Mouse (Mus musculus) right cerebral cortex, postnatal 25 days (tissue): Measurements from ENCODE around the gene Cacna1e.

ENCODE experiments used
- DNase-seq: peaks from one replicate; pipeline ENCODE4 v3.0.0; 2022

The Cacna1e gene

GRCm38 (mm10) chr1:154776344-154776743, 108.0 kb downstream of the Cacna1e start:
- no peak for DNase-seq

GRCm38 (mm10) chr1:154774468-154774867, 109.8 kb downstream of the Cacna1e start:
- DNase-seq = no peak

GRCm38 (mm10) chr1:154771111-154771510, 113.2 kb downstream of the Cacna1e start:
- DNase-seq = no peak

GRCm38 (mm10) chr1:154770542-154770941, 113.8 kb downstream of the Cacna1e start:
- no peak for DNase-seq

GRCm38 (mm10) chr1:154763132-154763531, 121.2 kb downstream of the Cacna1e start:
- DNase-seq = no peak

- no peak for DNase-seq
These were observed 132.2 kb downstream of the Cacna1e start for GRCm38 (mm10) chr1:154752081-154752480.

GRCm38 (mm10) chr1:154748531-154748930, 135.8 kb downstream of the Cacna1e start:
- DNase-seq = no peak

GRCm38 (mm10) chr1:154745241-154745640, 139.1 kb downstream of the Cacna1e start:
- DNase-seq = no peak

- DNase-seq = peak; percentile 36
These were observed 153.8 kb downstream of the Cacna1e start for GRCm38 (mm10) chr1:154730411-154730961.

- peak; percentile 73 for DNase-seq
These were observed 154.9 kb downstream of the Cacna1e start for GRCm38 (mm10) chr1:154729269-154729980.

GRCm38 (mm10) chr1:154728682-154729081, 155.6 kb downstream of the Cacna1e start:
- no peak for DNase-seq

GRCm38 (mm10) chr1:154727696-154728095, 156.6 kb downstream of the Cacna1e start:
- DNase-seq = no peak

- DNase-seq = peak; percentile 79
These were observed 157.7 kb downstream of the Cacna1e start for GRCm38 (mm10) chr1:154726361-154727161.

GRCm38 (mm10) chr1:154725356-154726320, 158.7 kb downstream of the Cacna1e start:
- DNase-seq = no peak

- DNase-seq = peak; percentile 40
These were observed 160.6 kb downstream of the Cacna1e start for GRCm38 (mm10) chr1:154723537-154724286.

GRCm38 (mm10) chr1:154723078-154723477, 161.2 kb downstream of the Cacna1e start:
- DNase-seq = no peak

- no peak for DNase-seq
These were observed 168.7 kb downstream of the Cacna1e start for GRCm38 (mm10) chr1:154715596-154715995.

- DNase-seq = no peak
These were observed 171.6 kb downstream of the Cacna1e start for GRCm38 (mm10) chr1:154712747-154713146.

- no peak for DNase-seq
These were observed 176.6 kb downstream of the Cacna1e start for GRCm38 (mm10) chr1:154707584-154708290.

GRCm38 (mm10) chr1:154706974-154707373, 177.3 kb downstream of the Cacna1e start:
- DNase-seq = no peak
